12 mouse cellular contexts compared by ENCODE assay signal in the genomic region with DNA sequence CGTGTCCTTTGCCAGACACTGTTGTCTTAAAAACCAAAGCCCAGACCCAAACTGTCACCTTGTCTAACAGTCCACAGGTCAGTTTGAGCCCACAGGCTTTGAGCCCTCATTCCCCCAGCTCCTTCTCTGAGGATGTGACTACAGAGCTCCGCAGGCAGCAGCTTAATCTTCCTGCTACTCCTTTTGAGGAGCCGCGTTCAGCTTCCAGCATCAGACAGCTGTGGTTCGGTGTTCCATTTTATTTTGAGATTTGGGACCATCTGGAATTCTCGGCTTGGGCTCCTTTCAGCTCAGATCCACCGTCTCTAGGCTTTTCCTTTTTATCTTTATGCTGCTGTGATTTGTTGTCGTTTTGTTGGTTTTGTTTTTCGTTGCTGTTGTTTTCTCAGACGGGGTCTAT.
DNase-seq lines count a peak whose midpoint lies in the region; ATAC-seq and TF ChIP-seq lines count a peak whose summit lies in the region.
"Had no signal": no experiment of that assay in that cellular context is flagged by ENCODE, and none has a peak within 500 bp of the region (broad histone marks: within the 10 kb centered on the region; RNA-seq: fewer than 3 reads in every experiment).

No protein-coding gene starts in this region.

- H3K9ac ChIP-seq in heart, embryonic 13.5 days: peak overlapping the region; percentile 4; the same call in 1 of the 2 replicates
- no peak overlapping the region for H3K9ac ChIP-seq in lung, embryonic 14.5 days
- H3K9ac ChIP-seq in liver, embryonic 14.5 days (replicated peaks): no peak overlapping the region
- H3K9ac ChIP-seq: intestine, embryonic 15.5 days; midbrain, embryonic 12.5 days had no signal

- no peak for TF ChIP-seq CTCF in lung, embryonic 14.5 days (IDR thresholded peaks at IDR 0.05; ENCODE audit: low read depth)
- no peak for TF ChIP-seq CTCF in cortical plate, adult 2 months (IDR thresholded peaks at IDR 0.05; ENCODE audit: extremely low read depth, insufficient read depth, low read length)
- TF ChIP-seq CTCF in liver, embryonic 14.5 days (IDR thresholded peaks at IDR 0.05; ENCODE audit: low read depth): no peak

- peak overlapping the region; percentile 55 for H3K27ac ChIP-seq in heart, embryonic 13.5 days (replicated peaks)
- no peak overlapping the region for H3K27ac ChIP-seq in lung, embryonic 14.5 days (ENCODE audit: low read depth)
- H3K27ac ChIP-seq in cortical plate, adult 2 months (ENCODE audit: insufficient read depth, low read length): peak overlapping the region; percentile 18; the same call in 1 of the 2 replicates
- H3K27ac ChIP-seq in liver, embryonic 14.5 days: peak overlapping the region; percentile 12; the same call in 1 of the 2 replicates
- H3K27ac ChIP-seq: hindbrain, embryonic 10.5 days; intestine, embryonic 15.5 days; midbrain, embryonic 12.5 days had no signal

- DNase-seq in heart, adult 18-20 months: no peak
- peak; percentile 37 for DNase-seq in lung, embryonic 14.5 days
- no peak for DNase-seq in lung, postnatal 36 days
- no peak for DNase-seq in liver, embryonic 14.5 days (ENCODE audit: low read depth in 3 of 3, low spot score in 3 of 3)
- DNase-seq in cerebellum, postnatal 25 days: no peak
- DNase-seq: layer of hippocampus, adult 9-11 months; thymus, postnatal 14 days had no signal

- H3K4me1 ChIP-seq in heart, embryonic 13.5 days: peaks cover 55% of the 10 kb centered on the region
- peaks cover 14% of the 10 kb centered on the region for H3K4me1 ChIP-seq in lung, embryonic 14.5 days (ENCODE audit: insufficient read depth)
- peaks cover 28% of the 10 kb centered on the region for H3K4me1 ChIP-seq in cortical plate, adult 2 months (ENCODE audit: control insufficient read depth, insufficient read depth, low read length)
- peaks cover 29 to 52% of the 10 kb centered on the region in 2 experiments for H3K4me1 ChIP-seq in liver, embryonic 14.5 days (replicated peaks; ENCODE audit: control insufficient read depth in 2 of 2, insufficient read depth in 2 of 2, low read length in 1 of 2)

- no peak overlapping the region for H3K4me3 ChIP-seq in heart, embryonic 13.5 days
- no peak overlapping the region for H3K4me3 ChIP-seq in lung, embryonic 14.5 days (ENCODE audit: low read depth, low read length)
- H3K4me3 ChIP-seq in cortical plate, adult 2 months (ENCODE audit: insufficient read depth, low read length): no peak overlapping the region
- H3K4me3 ChIP-seq in liver, embryonic 14.5 days (ENCODE audit: insufficient read depth in 1 of 2, low read depth in 2 of 2, low read length in 2 of 2): no peak overlapping the region
- H3K4me3 ChIP-seq: hindbrain, embryonic 10.5 days; intestine, embryonic 15.5 days; midbrain, embryonic 12.5 days had no signal

- H3K27me3 ChIP-seq in heart, embryonic 13.5 days (replicated peaks): no peaks in the 10 kb centered on the region
- H3K27me3 ChIP-seq in lung, embryonic 14.5 days (ENCODE audit: insufficient read depth, low read length): no peaks in the 10 kb centered on the region
- no peaks in the 10 kb centered on the region for H3K27me3 ChIP-seq in liver, embryonic 14.5 days (ENCODE audit: control insufficient read depth, insufficient read depth, low read length)
- H3K27me3 ChIP-seq: intestine, embryonic 15.5 days; midbrain, embryonic 12.5 days had no signal

- H3K4me2 ChIP-seq in heart, embryonic 13.5 days: no peak overlapping the region
- H3K4me2 ChIP-seq in lung, embryonic 14.5 days: no peak overlapping the region
- H3K4me2 ChIP-seq in liver, embryonic 14.5 days (ENCODE audit: low read depth): peak overlapping the region; percentile 56; the same call in 1 of the 2 replicates
- H3K4me2 ChIP-seq: intestine, embryonic 15.5 days; midbrain, embryonic 12.5 days had no signal

- no peak for ATAC-seq in heart, embryonic 13.5 days (ENCODE audit: extremely low read depth, insufficient number of reproducible peaks, low FRiP score, low TSS enrichment)
- ATAC-seq in lung, embryonic 14.5 days (ENCODE audit: insufficient read depth): no peak
- no peak for ATAC-seq in liver, embryonic 14.5 days (ENCODE audit: insufficient read depth)
- ATAC-seq: intestine, embryonic 15.5 days had no signal

- no peak for TF ChIP-seq EP300 in liver, embryonic 14.5 days (IDR thresholded peaks at IDR 0.05; ENCODE audit: low read depth)

- WGBS in heart, embryonic 13.5 days: 54% methylated on average over 10 of the region's 10 CpGs
- 46% methylated on average over 10 of the region's 10 CpGs for WGBS in lung, embryonic 14.5 days
- 72% methylated on average over 10 of the region's 10 CpGs for WGBS in liver, embryonic 14.5 days (ENCODE audit: insufficient replicate concordance)

- TF ChIP-seq POLR2A in cortical plate, adult 2 months (IDR thresholded peaks at IDR 0.05; ENCODE audit: extremely low read depth, insufficient read depth, low read length): no peak

- H3K36me3 ChIP-seq in heart, embryonic 13.5 days: no peaks in the 10 kb centered on the region
- no peaks in the 10 kb centered on the region for H3K36me3 ChIP-seq in lung, embryonic 14.5 days (ENCODE audit: insufficient read depth)
- no peaks in the 10 kb centered on the region for H3K36me3 ChIP-seq in liver, embryonic 14.5 days (replicated peaks; ENCODE audit: control insufficient read depth, insufficient read depth, low read depth)
- H3K36me3 ChIP-seq: hindbrain, embryonic 10.5 days; intestine, embryonic 15.5 days; midbrain, embryonic 12.5 days had no signal

- no peaks in the 10 kb centered on the region for H3K9me3 ChIP-seq in heart, embryonic 13.5 days
- no peaks in the 10 kb centered on the region for H3K9me3 ChIP-seq in lung, embryonic 14.5 days (ENCODE audit: low read depth, low read length)
- no peaks in the 10 kb centered on the region for H3K9me3 ChIP-seq in liver, embryonic 14.5 days (ENCODE audit: control insufficient read depth, low read length)
- H3K9me3 ChIP-seq: hindbrain, embryonic 10.5 days; intestine, embryonic 15.5 days; midbrain, embryonic 12.5 days had no signal
